Mouse (Mus musculus) intestine, embryonic 14.5 days (tissue): ENCODE data around the gene Fntb. TPM values are rescaled to one million over a fixed set of nuclear protein-coding genes. Genes with fewer than 3 reads are reported as not detected.

Source experiments
- ATAC-seq: fragments of 200-750 bp; cut with Nextera tagmentation; replicated peaks from 2 replicates; pipeline ENCODE4 v1.8.0; 2017; ENCODE audit warnings: low read depth, moderate number of reproducible peaks, moderate TSS enrichment, moderate library complexity; ENCODE audit not compliant: low FRiP score, low TSS enrichment
- DNase-seq: peaks from one replicate; pipeline ENCODE4 v3.0.0-alpha.2; 2018; ENCODE audit warnings: low spot score
- H3K27ac ChIP-seq: fragments of 300-500 bp; sonication (generic); 2 replicates; pipeline ENCODE4 v1.5.1; 2014; ENCODE audit warnings: low read depth, mild to moderate bottlenecking, control low read depth
- H3K27me3 ChIP-seq: fragments of 300-500 bp; sonication (generic); replicated peaks from 2 replicates; pipeline ENCODE4 v1.6.1; 2014; ENCODE audit warnings: low read length, control low read depth; ENCODE audit not compliant: control insufficient read depth, insufficient read depth
- H3K36me3 ChIP-seq: fragments of 300-500 bp; sonication (generic); 2 replicates; pipeline ENCODE4 v1.6.1; 2014; ENCODE audit warnings: low read length, control low read depth; ENCODE audit not compliant: control insufficient read depth, insufficient read depth
- H3K4me1 ChIP-seq: fragments of 300-500 bp; sonication (generic); replicated peaks from 2 replicates; pipeline ENCODE4 v1.6.1; 2014; ENCODE audit warnings: low read length, control low read depth, mixed read lengths; ENCODE audit not compliant: control insufficient read depth, insufficient read depth
- H3K4me2 ChIP-seq: fragments of 300-500 bp; sonication (generic); 2 replicates; pipeline ENCODE4 v1.6.1; 2014; ENCODE audit warnings: low read length
- H3K4me3 ChIP-seq: fragments of 300-500 bp; sonication (generic); 2 replicates; pipeline ENCODE4 v1.5.1; 2014; ENCODE audit warnings: low read depth, low read length, control low read depth, mixed read lengths
- H3K9ac ChIP-seq: fragments of 300-500 bp; sonication (generic); 2 replicates; pipeline ENCODE4 v1.6.1; 2014; ENCODE audit warnings: mild to moderate bottlenecking, low read length
- H3K9me3 ChIP-seq: fragments of 300-500 bp; sonication (generic); 2 replicates; pipeline ENCODE4 v1.6.1; 2016; ENCODE audit warnings: low read length, control low read depth; ENCODE audit not compliant: control insufficient read depth
- WGBS: fragments of 180-500 bp; shearing (Covaris S2); extraction: QIAGEN DNeasy Blood & Tissue Kit; methylation state at CpG from one replicate; pipeline ENCODE4 v1.1.7; 2014; 5-methylcytosine and 5-hydroxymethylcytosine counted together
- polyA plus RNA-seq: library from polyadenylated mRNA; unstranded; fragments of >200 nt; fragmentation: Nextera tagmentation; extraction: Ambion mirVana; gene quantifications from 2 replicates; pipeline ENCODE4 v1.2.1, GENCODE M21; 2014

The Fntb gene
- polyA plus RNA-seq, 1 experiment from 2014 or later: 39.3 TPM

- no peak overlapping the region for H3K4me2 ChIP-seq
- DNase-seq: peak; percentile 74
- 9% methylated on average over 5 of the region's 5 CpGs for WGBS
- no peak overlapping the region for H3K27ac ChIP-seq
- no peak for ATAC-seq
- H3K9ac ChIP-seq: no peak overlapping the region
- 0 out of 2 replicates have a peak, but pooled peaks cover 3% of the 10 kb centered on the region for H3K4me1 ChIP-seq
- no peak overlapping the region for H3K4me3 ChIP-seq
- H3K27me3 ChIP-seq: no peaks in the 10 kb centered on the region
- H3K36me3 ChIP-seq: peaks cover 2% of the 10 kb centered on the region; the same call in 1 of the 2 replicates
- no peaks in the 10 kb centered on the region for H3K9me3 ChIP-seq
Observed at GRCm38 (mm10) chr12:76879242-76879641, 113.9 kb downstream of the Fntb start.

GRCm38 (mm10) chr12:76880131-76880530 lies 114.7 kb downstream of the Fntb start:
- H3K27me3 ChIP-seq: no peaks in the 10 kb centered on the region
- WGBS: 83% methylated on average over 4 of the region's 4 CpGs
- ATAC-seq (no peak), DNase-seq (no peak)
- H3K36me3 ChIP-seq: no peaks in the 10 kb centered on the region
- H3K4me2 ChIP-seq: no peak overlapping the region
- no peaks in the 10 kb centered on the region for H3K9me3 ChIP-seq
- no peak overlapping the region for H3K9ac ChIP-seq
- no peak overlapping the region for H3K27ac ChIP-seq
- H3K4me3 ChIP-seq: no peak overlapping the region
- 0 out of 2 replicates have a peak, but pooled peaks cover 3% of the 10 kb centered on the region for H3K4me1 ChIP-seq

- no peak overlapping the region for H3K27ac ChIP-seq
- no peak overlapping the region for H3K4me2 ChIP-seq
- H3K4me1 ChIP-seq: 0 out of 2 replicates have a peak, but pooled peaks cover 3% of the 10 kb centered on the region
- H3K9ac ChIP-seq: no peak overlapping the region
- no peaks in the 10 kb centered on the region for H3K27me3 ChIP-seq
- DNase-seq: peak; percentile 71
- no peaks in the 10 kb centered on the region for H3K9me3 ChIP-seq
- 0 out of 2 replicates have a peak, but pooled peaks cover 9% of the 10 kb centered on the region for H3K36me3 ChIP-seq
- H3K4me3 ChIP-seq: no peak overlapping the region
- 42% methylated on average over 9 of the region's 9 CpGs for WGBS
- ATAC-seq: peak; percentile 28; the same call in 1 of the 2 replicates
Observed at GRCm38 (mm10) chr12:76883824-76884223, 118.4 kb downstream of the Fntb start.

- Histone ChIP-seq H3K27ac (no peak overlapping the region), H3K4me1 (0 out of 2 replicates have a peak, but pooled peaks cover 3% of the 10 kb centered on the region), H3K36me3 (0 out of 2 replicates have a peak, but pooled peaks cover 9% of the 10 kb centered on the region), H3K9me3 (no peaks in the 10 kb centered on the region), H3K4me2 (no peak overlapping the region), H3K9ac (no peak overlapping the region), H3K4me3 (no peak overlapping the region), H3K27me3 (no peaks in the 10 kb centered on the region)
- 87% methylated on average over 4 of the region's 4 CpGs for WGBS
- no peak for DNase-seq
- no peak for ATAC-seq
Observed at GRCm38 (mm10) chr12:76885103-76885502, 119.7 kb downstream of the Fntb start.

GRCm38 (mm10) chr12:76886826-76887225 lies 121.4 kb downstream of the Fntb start:
- no peak overlapping the region for H3K4me3 ChIP-seq
- no peaks in the 10 kb centered on the region for H3K9me3 ChIP-seq

GRCm38 (mm10) chr12:76887941-76888340 lies 122.6 kb downstream of the Fntb start:
- Histone ChIP-seq H3K4me3 (no peak overlapping the region), H3K9ac (no peak overlapping the region), H3K27me3 (no peaks in the 10 kb centered on the region), H3K36me3 (peaks cover 23% of the 10 kb centered on the region; the same call in 1 of the 2 replicates), H3K27ac (no peak overlapping the region), H3K9me3 (no peaks in the 10 kb centered on the region), H3K4me2 (no peak overlapping the region), H3K4me1 (0 out of 2 replicates have a peak, but pooled peaks cover 3% of the 10 kb centered on the region)
- WGBS: 96% methylated on average over 12 of the region's 12 CpGs
- DNase-seq (no peak), ATAC-seq (no peak)

More at GRCm38 (mm10) chr12:76886826-76887225, 121.4 kb downstream of the Fntb start:
- DNase-seq (no peak), ATAC-seq (no peak)
- no peak overlapping the region for H3K9ac ChIP-seq
- H3K4me2 ChIP-seq: no peak overlapping the region
- H3K4me1 ChIP-seq: 0 out of 2 replicates have a peak, but pooled peaks cover 3% of the 10 kb centered on the region
- no peak overlapping the region for H3K27ac ChIP-seq
- H3K36me3 ChIP-seq: peaks cover 20% of the 10 kb centered on the region; the same call in 1 of the 2 replicates
- no peaks in the 10 kb centered on the region for H3K27me3 ChIP-seq
- WGBS: 82% methylated on average over 7 of the region's 7 CpGs

- WGBS: 91% methylated on average over 11 of the region's 11 CpGs
- H3K36me3 ChIP-seq: peaks cover 23% of the 10 kb centered on the region; the same call in 1 of the 2 replicates
- no peak overlapping the region for H3K27ac ChIP-seq
- no peak overlapping the region for H3K4me2 ChIP-seq
- H3K9ac ChIP-seq: no peak overlapping the region
- no peak for ATAC-seq
- H3K27me3 ChIP-seq: no peaks in the 10 kb centered on the region
- H3K4me1 ChIP-seq: no peaks in the 10 kb centered on the region
- no peaks in the 10 kb centered on the region for H3K9me3 ChIP-seq
- DNase-seq: no peak
- no peak overlapping the region for H3K4me3 ChIP-seq
Observed at GRCm38 (mm10) chr12:76889404-76890184, 124.2 kb downstream of the Fntb start.

- ATAC-seq (no peak), DNase-seq (no peak)
- H3K36me3 ChIP-seq: peaks cover 23% of the 10 kb centered on the region; the same call in 1 of the 2 replicates
- no peaks in the 10 kb centered on the region for H3K9me3 ChIP-seq
- no peaks in the 10 kb centered on the region for H3K4me1 ChIP-seq
- no peak overlapping the region for H3K4me2 ChIP-seq
- H3K9ac ChIP-seq: no peak overlapping the region
- no peaks in the 10 kb centered on the region for H3K27me3 ChIP-seq
- H3K4me3 ChIP-seq: no peak overlapping the region
- no peak overlapping the region for H3K27ac ChIP-seq
- 83% methylated on average over 3 of the region's 3 CpGs for WGBS
Observed at GRCm38 (mm10) chr12:76891160-76891559, 125.8 kb downstream of the Fntb start.
